Mouse (Mus musculus) lung, embryonic 14.5 days (tissue): ENCODE results near the gene Slc13a1. TPM values are rescaled to one million over a fixed set of nuclear protein-coding genes. Genes with fewer than 3 reads are reported as not detected.

Experiments
- ATAC-seq: fragments of 200-750 bp; cut with Nextera tagmentation; 2 replicates; pipeline ENCODE4 v1.8.0; 2017; ENCODE audit warnings: mild to moderate bottlenecking, moderate TSS enrichment, moderate library complexity; ENCODE audit not compliant: insufficient read depth
- DNase-seq: peaks from one replicate; pipeline ENCODE4 v3.0.0-alpha.2; 2015
- H3K27ac ChIP-seq: fragments of 300-500 bp; sonication (generic); 2 replicates; pipeline ENCODE4 v1.5.1; 2014; ENCODE audit warnings: low read depth, mild to moderate bottlenecking, moderate library complexity
- H3K27me3 ChIP-seq: fragments of 300-500 bp; sonication (generic); 2 replicates; pipeline ENCODE4 v1.6.1; 2014; ENCODE audit warnings: low read length, control low read depth; ENCODE audit not compliant: insufficient read depth
- H3K36me3 ChIP-seq: fragments of 300-500 bp; sonication (generic); 2 replicates; pipeline ENCODE4 v1.6.1; 2014; ENCODE audit warnings: control low read depth; ENCODE audit not compliant: insufficient read depth
- H3K4me1 ChIP-seq: fragments of 300-500 bp; sonication (generic); 2 replicates; pipeline ENCODE4 v1.6.1; 2014; ENCODE audit warnings: antibody characterized with exemption, control low read depth; ENCODE audit not compliant: insufficient read depth
- H3K4me2 ChIP-seq: fragments of 300-500 bp; sonication (generic); 2 replicates; pipeline ENCODE4 v1.6.1; 2014; ENCODE audit warnings: mild to moderate bottlenecking
- H3K4me3 ChIP-seq: fragments of 300-500 bp; sonication (generic); 2 replicates; pipeline ENCODE4 v1.5.1; 2014; ENCODE audit warnings: low read depth, low read length
- H3K9ac ChIP-seq: fragments of 300-500 bp; sonication (generic); 2 replicates; pipeline ENCODE4 v1.6.1; 2014
- H3K9me3 ChIP-seq: fragments of 300-500 bp; sonication (generic); 2 replicates; pipeline ENCODE4 v1.6.1; 2016; ENCODE audit warnings: low read depth, low read length, control low read depth
- CTCF ChIP-seq: IDR thresholded peaks from 2 replicates; pipeline ENCODE4 v1.5.1; 2016; ENCODE audit warnings: antibody characterized with exemption, low read depth
- WGBS: fragments of 180-500 bp; shearing (Covaris S2); extraction: QIAGEN DNeasy Blood & Tissue Kit; methylation state at CpG from one replicate; pipeline ENCODE4 v1.1.7; 2014; 5-methylcytosine and 5-hydroxymethylcytosine counted together
- polyA plus RNA-seq: library from polyadenylated mRNA; unstranded; fragments of >200 nt; fragmentation: Nextera tagmentation; extraction: Ambion mirVana; gene quantifications from 2 replicates; pipeline ENCODE4 v1.2.1, GENCODE M21; 2014

Slc13a1 gene
- polyA plus RNA-seq, 1 experiment from 2014 or later = not detected

DNA sequence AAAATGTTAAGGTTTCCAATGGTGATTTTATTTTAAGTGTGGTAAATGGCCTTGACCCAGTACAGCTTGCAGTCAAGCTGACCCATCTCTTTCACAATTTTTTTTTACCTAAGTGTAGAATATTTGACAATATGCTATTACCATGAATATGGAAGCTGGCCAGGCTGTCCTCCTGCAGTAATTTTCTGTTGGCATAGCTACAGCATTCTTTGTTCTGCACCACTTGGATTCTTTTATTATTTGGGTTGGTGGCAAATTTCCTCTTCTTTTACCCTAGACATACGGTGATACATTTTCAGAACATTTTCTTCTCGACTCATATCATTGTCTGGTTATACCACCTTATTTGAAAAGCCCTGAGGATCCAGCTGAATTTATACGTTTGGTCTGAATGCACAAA lies 7.5 kb upstream of the Slc13a1 start:
- no peak overlapping the region for H3K27ac ChIP-seq
- no peak overlapping the region for H3K4me2 ChIP-seq
- H3K27me3 ChIP-seq = no peaks in the 10 kb centered on the region
- no peak overlapping the region for H3K4me3 ChIP-seq
- no peaks in the 10 kb centered on the region for H3K9me3 ChIP-seq
- H3K4me1 ChIP-seq = no peaks in the 10 kb centered on the region
- H3K9ac ChIP-seq = no peak overlapping the region
- DNase-seq (no peak), ATAC-seq (no peak)
- no peak for TF ChIP-seq CTCF
- no peaks in the 10 kb centered on the region for H3K36me3 ChIP-seq
- WGBS = 74% methylated on average over 3 of the region's 3 CpGs

GRCm38 (mm10) chr6:24173951-24174350 lies 6.1 kb upstream of the Slc13a1 start:
- no peak for DNase-seq
- Histone ChIP-seq H3K4me2 (no peak overlapping the region), H3K27me3 (no peaks in the 10 kb centered on the region), H3K4me1 (no peaks in the 10 kb centered on the region), H3K4me3 (no peak overlapping the region), H3K27ac (no peak overlapping the region), H3K36me3 (no peaks in the 10 kb centered on the region), H3K9ac (no peak overlapping the region), H3K9me3 (no peaks in the 10 kb centered on the region)
- TF ChIP-seq CTCF = no peak
- ATAC-seq = no peak

DNA sequence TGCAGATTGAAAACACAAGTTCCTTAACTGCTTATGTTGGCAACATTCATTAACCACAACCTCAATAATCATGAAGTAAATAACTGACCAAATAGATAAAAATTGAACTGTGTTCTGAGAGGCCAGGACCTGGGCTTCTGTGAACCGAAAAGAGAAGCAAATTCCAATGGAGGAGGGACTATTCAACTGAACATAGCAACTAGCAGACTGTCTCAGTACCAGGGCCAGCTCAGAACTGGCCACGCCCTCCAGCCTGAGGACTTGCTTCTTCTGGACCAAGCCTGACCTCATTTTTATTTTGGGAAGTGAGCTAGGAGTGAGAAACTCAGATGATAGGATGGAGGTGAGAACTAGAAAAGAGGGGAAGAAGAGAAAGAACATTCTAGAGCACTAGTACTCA lies 4.8 kb upstream of the Slc13a1 start:
- H3K4me2 ChIP-seq = no peak overlapping the region
- no peaks in the 10 kb centered on the region for H3K27me3 ChIP-seq
- H3K27ac ChIP-seq = no peak overlapping the region
- no peaks in the 10 kb centered on the region for H3K9me3 ChIP-seq
- no peak overlapping the region for H3K4me3 ChIP-seq
- H3K4me1 ChIP-seq = no peaks in the 10 kb centered on the region
- WGBS = 38% methylated on average over 2 of the region's 2 CpGs
- TF ChIP-seq CTCF = no peak
- DNase-seq (peak; percentile 41), ATAC-seq (no peak)
- no peaks in the 10 kb centered on the region for H3K36me3 ChIP-seq
- no peak overlapping the region for H3K9ac ChIP-seq

DNA sequence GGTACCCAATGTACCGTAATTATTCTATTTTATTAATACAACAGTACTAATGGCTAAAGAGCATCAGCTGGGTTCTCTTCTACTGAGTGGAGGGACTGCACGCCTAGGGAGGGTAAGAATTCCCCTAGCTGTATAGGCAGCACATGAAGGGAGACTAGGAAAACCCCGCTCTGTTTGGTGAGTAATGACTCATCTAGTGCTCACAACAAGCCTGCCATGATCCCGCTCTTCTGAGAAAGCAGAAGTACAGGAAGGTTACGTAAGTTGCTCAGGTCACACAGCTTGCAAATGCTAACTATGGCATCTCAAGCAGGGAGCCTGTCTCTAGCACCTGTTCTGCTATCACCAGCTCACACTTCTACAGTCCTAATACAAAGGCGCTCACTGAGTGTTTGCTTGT lies 1.1 kb downstream of the Slc13a1 start:
- DNase-seq = peak; percentile 3

GRCm38 (mm10) chr6:24165249-24165648 lies 2.6 kb downstream of the Slc13a1 start:
- H3K4me2 ChIP-seq = no peak overlapping the region
- peak; percentile 31 for DNase-seq
- H3K4me3 ChIP-seq = no peak overlapping the region
- H3K4me1 ChIP-seq = no peaks in the 10 kb centered on the region
- 46% methylated on average over 3 of the region's 3 CpGs for WGBS
- ATAC-seq = no peak
- no peaks in the 10 kb centered on the region for H3K9me3 ChIP-seq
- no peaks in the 10 kb centered on the region for H3K36me3 ChIP-seq
- no peaks in the 10 kb centered on the region for H3K27me3 ChIP-seq
- TF ChIP-seq CTCF = no peak
- no peak overlapping the region for H3K9ac ChIP-seq
- H3K27ac ChIP-seq = no peak overlapping the region

More for the DNA sequence above, 1.1 kb downstream of the Slc13a1 start:
- no peak for ATAC-seq
- no peak for TF ChIP-seq CTCF
- 65% methylated on average over 6 of the region's 6 CpGs for WGBS
- no peak overlapping the region for H3K4me3 ChIP-seq
- no peaks in the 10 kb centered on the region for H3K4me1 ChIP-seq
- H3K27ac ChIP-seq = no peak overlapping the region
- no peak overlapping the region for H3K4me2 ChIP-seq
- H3K36me3 ChIP-seq = no peaks in the 10 kb centered on the region
- H3K27me3 ChIP-seq = no peaks in the 10 kb centered on the region
- no peak overlapping the region for H3K9ac ChIP-seq
- H3K9me3 ChIP-seq = no peaks in the 10 kb centered on the region

DNA sequence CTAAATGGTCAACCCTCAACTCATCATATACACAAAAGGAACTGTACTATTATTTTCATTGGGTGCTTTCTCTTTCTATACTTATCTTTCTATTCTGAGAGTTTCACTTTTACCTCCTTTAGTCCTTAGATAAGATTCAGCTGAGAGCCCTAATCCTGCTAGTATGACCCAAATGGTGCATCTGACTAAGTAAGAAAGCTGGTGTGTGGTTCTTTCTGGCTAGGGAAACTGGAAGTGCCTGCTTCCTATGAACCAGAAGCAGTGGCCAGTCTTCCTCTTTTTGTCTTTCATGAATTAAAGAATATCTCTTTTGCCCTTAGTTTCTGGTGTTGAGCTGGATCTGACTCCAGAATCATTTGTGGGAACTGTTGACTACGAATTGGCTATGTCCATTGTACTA lies 8.1 kb downstream of the Slc13a1 start:
- no peaks in the 10 kb centered on the region for H3K4me1 ChIP-seq
- H3K36me3 ChIP-seq = no peaks in the 10 kb centered on the region
- H3K9ac ChIP-seq = no peak overlapping the region
- no peak for TF ChIP-seq CTCF
- H3K27me3 ChIP-seq = no peaks in the 10 kb centered on the region
- H3K4me2 ChIP-seq = no peak overlapping the region
- 69% methylated on average over 1 of the region's 1 CpGs for WGBS
- H3K27ac ChIP-seq = no peak overlapping the region
- H3K4me3 ChIP-seq = no peak overlapping the region
- no peak for ATAC-seq
- no peak for DNase-seq
- H3K9me3 ChIP-seq = no peaks in the 10 kb centered on the region

GRCm38 (mm10) chr6:24154901-24155300 lies 13.0 kb downstream of the Slc13a1 start:
- H3K4me1 ChIP-seq = no peaks in the 10 kb centered on the region
- H3K9me3 ChIP-seq = no peaks in the 10 kb centered on the region
- no peak for ATAC-seq
- H3K4me2 ChIP-seq = no peak overlapping the region
- TF ChIP-seq CTCF = no peak
- no peaks in the 10 kb centered on the region for H3K27me3 ChIP-seq
- H3K9ac ChIP-seq = no peak overlapping the region
- 64% methylated on average over 4 of the region's 4 CpGs for WGBS
- no peak overlapping the region for H3K27ac ChIP-seq
- H3K4me3 ChIP-seq = no peak overlapping the region
- H3K36me3 ChIP-seq = no peaks in the 10 kb centered on the region
- no peak for DNase-seq

DNA sequence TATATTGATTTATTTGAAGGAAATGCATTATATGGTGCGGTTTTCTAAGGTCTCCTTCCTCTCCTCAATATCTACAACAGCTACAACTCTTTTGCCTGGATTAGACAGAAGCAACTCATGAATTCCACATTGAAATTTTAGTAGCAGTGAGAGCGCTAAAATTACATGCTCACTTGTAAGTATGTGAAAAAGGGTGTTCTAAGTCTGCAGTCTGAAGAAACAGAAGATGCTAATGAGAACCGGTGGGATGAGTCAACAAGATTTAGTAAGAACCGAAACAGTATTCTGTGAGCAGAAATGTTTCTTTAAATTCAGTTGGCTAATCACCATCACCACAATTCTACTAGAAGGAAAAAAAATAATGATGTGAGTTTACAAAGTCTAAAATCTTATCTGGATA lies 34.9 kb downstream of the Slc13a1 start:
- DNase-seq = no peak
- no peak for ATAC-seq
- 83% methylated on average over 4 of the region's 4 CpGs for WGBS
- Histone ChIP-seq H3K36me3 (no peaks in the 10 kb centered on the region), H3K27ac (no peak overlapping the region), H3K4me1 (no peaks in the 10 kb centered on the region), H3K27me3 (no peaks in the 10 kb centered on the region), H3K4me3 (no peak overlapping the region), H3K4me2 (no peak overlapping the region), H3K9ac (no peak overlapping the region), H3K9me3 (no peaks in the 10 kb centered on the region)
- TF ChIP-seq CTCF = no peak
